Mouse (Mus musculus): Measurements from ENCODE around the gene Itga7.

DNA sequence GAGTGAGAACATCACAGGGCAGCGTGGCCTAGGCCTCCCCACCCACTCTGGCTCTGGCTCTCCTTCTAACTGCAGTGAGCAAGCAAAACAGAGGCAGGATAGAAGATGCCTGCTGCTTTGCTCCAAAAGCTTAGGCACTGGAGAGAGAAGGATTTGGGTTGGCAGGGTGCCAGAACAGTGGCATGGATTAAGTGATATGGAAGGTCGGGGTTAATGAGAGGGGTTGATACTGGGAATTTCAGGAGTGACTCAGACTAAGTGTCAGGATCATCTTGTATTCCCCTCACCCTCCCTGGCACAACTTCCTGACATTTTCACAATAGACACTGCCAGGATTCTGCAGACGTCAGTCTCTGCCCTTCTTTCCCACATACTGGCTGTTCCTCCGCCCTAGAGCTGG is 5.3 kb upstream of the Itga7 start:
- TF ChIP-seq GABPA (IDR thresholded peaks at IDR 0.05; ENCODE audit: low read depth, low read length) (no peak), TAL1 (IDR thresholded peaks at IDR 0.05; ENCODE audit: low read length) (no peak), CTCF (IDR thresholded peaks at IDR 0.05 in 2 of 3, conservative IDR thresholded peaks at IDR 0.05 in 1 of 3; ENCODE audit: control insufficient read depth in 1 of 3, insufficient read depth in 1 of 3, low read depth in 2 of 3, low read length in 3 of 3, poor library complexity in 1 of 3, severe bottlenecking in 1 of 3) (no peak)
